Mouse (Mus musculus): ENCODE results near the gene Lce1f. TPM values are rescaled to one million over a fixed set of nuclear protein-coding genes. Genes with fewer than 3 reads are reported as not detected.
"Not testable (repeated sequence)": the region's sequence is repeated elsewhere in the genome, so short reads cannot be mapped to it uniquely, and the experiment has no call there.

Lce1f gene
- total RNA-seq (2021), result not detected
- long read RNA-seq, experiment 1, result 0 reads
- long read RNA-seq, experiment 2, result 0 reads

DNA sequence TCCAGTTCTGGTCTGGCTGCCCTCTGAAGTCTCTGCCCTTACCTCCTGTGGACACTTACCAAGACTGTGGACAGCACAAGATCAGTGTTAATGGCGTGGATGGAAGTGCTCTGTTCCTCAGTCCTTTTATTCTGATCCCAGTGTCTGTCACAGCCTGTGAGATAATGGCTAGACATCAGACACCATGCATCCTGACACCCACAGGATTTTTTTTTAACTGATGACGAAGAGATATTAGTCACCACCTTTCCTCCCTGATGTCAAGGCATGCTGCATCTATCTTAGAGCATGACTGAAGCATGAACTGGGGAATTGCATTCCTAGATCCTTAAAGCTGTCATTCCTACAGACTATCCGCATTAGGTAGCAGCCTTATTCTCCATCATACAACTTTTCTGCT lies at the start of gene Lce1f:
Gene Lce1f (minus strand): TSS at position 101 of the 400 bp plus-strand sequence.
- DNase-seq, result no peak

DNA sequence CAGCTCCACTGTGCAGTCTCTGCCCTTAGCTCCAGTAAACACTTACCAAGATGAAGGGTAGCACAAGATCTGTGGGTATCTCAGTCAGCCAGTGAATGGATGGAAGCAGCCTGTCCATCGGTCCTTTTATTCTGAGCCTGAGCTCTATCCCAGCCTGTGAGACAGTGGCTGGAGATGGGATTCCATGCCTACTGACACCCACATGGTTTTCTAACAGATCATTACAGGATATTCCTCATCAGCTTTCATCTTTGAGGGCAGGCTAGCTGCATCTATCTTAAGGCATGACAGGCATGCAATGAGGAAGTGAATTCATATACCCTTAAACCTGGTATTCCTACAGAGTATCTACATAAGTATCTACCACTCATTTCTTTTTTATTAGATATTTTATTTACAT lies 44.8 kb upstream of the Lce1f start, which contains the start of gene Lce1h:
Gene Lce1h (minus strand): TSS at position 101 of the 400 bp plus-strand sequence.
- DNase-seq, result no peak

- DNase-seq, result no peak
These were observed 33.0 kb upstream of the Lce1f start for GRCm38 (mm10) chr3:92753197-92753596.

- no peak for DNase-seq
These were observed 32.1 kb upstream of the Lce1f start, which contains the start of gene Lce1g for GRCm38 (mm10) chr3:92752238-92752637. Gene Lce1g, minus strand, starts transcription at chr3:92752338.

GRCm38 (mm10) chr3:92738996-92739395 lies 18.8 kb upstream of the Lce1f start, which contains the start of gene Gm38119:
Gene Gm38119, minus strand, starts transcription at chr3:92739096.
- DNase-seq, result no peak

DNA sequence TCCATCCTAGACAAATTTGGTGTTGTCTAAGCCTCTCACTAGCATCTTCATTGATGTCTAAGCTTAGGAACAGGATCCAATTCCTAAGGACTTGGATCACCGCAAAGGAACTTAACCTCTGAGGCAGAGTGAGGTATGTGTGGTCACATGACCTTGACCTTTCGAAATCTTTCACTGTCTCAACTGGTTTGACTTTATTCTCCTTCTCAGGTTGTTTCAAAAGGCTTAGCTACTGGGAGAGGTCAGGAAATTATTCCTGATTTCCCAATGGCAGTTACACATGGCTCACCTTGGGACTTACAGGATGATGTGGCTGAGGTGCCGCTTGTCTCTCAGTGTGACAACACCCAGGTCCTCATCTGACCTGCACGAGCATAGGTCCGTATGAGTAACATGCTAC lies 2.5 kb upstream of the Lce1f start:
- no peak for DNase-seq

DNA sequence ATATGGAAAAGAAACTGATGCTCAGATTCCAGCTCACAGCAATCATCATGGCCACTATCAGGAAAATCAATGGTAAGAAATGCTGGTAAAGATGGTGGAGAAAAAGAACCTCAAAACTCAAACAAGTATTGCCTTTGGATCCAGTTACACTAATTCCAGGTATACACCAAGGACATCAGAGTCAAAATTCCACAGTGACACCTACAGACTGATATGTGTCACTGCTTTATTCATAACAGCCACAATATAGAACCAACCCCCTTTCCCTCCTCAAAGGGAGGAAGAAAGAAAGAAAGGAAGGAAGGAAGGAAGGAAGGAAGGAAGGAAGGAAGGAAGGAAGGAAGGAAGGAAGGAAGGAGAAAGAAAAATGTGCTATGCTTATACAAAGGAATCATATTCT lies 5.0 kb downstream of the Lce1f start:
- no peak for DNase-seq

DNA sequence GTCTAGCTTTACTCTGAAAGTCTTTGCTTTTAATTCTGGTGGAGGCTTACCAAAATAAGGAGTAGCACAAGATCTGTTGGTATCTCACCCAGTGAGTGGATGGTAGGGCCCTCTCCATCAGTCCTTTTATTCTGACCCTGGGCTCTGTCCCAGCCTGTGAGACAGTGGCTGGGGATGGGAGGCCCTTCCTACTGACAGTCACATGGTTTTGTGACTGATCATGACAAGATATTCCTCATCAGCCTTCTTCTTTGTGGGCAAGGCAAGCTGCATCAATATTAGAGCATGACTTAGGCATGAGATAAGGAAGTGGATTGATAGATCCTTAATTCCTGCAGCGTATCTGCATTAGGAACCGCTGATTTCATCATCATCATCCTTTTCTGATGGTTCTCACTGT lies 11.2 kb downstream of the Lce1f start, which contains the start of gene Lce1e:
Gene Lce1e (minus strand): TSS at position 101 of the 400 bp plus-strand sequence.
- no peak for DNase-seq

- no peak for DNase-seq
These were observed 25.5 kb downstream of the Lce1f start for GRCm38 (mm10) chr3:92694613-92695012.

- no peak for DNase-seq
These were observed 28.5 kb downstream of the Lce1f start for GRCm38 (mm10) chr3:92691688-92692087.

GRCm38 (mm10) chr3:92689154-92689553 lies 31.0 kb downstream of the Lce1f start:
- not testable (repeated sequence) for DNase-seq

DNA sequence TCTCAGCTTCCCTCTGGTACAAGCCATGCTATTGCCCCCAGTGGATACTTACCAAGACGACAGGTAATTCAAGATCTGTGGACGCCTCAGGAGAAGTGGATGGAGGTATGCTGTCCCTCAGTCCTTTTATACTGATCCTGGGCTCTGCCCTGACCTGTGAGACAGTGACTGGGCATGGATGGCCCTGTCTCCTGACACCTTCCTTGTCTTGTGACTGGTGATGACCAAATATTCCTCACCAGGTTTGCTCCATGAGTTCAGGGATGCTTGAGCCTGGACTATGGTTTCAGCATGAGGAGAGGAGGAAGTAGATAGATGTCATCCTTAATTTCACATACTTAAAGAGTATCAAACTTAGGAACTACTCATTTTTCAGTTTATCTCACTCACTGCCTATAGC lies 33.0 kb downstream of the Lce1f start, which contains the start of gene Lce1d:
Gene Lce1d (minus strand): TSS at position 101 of the 400 bp plus-strand sequence.
- no peak for DNase-seq

DNA sequence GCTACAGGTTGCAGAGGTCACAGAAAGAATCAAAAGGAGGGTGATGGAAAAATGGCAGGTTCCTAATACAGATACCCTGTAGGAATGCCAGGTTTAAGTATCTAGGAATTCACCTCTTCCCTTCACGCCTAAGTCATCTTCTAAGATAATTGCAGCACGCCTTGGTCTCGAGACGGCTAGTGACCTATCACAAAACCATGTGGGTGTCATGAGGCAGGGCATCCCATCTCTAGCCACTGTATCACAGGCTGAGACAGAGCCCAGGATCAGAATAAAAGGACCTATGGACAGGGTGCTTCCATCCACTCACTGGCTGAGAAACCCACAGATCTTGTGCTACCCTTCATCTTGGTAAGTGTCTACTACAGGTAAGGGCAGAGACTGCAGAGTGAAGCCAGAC lies 41.2 kb downstream of the Lce1f start, which contains the start of gene Lce1c:
Gene Lce1c (plus strand): TSS at position 301 of the 400 bp plus-strand sequence.
- DNase-seq, result no peak

- no peak for DNase-seq
These were observed 49.9 kb downstream of the Lce1f start, which contains the start of gene Lce1a2 for GRCm38 (mm10) chr3:92670215-92670614. Gene Lce1a2, minus strand, starts transcription at chr3:92670315.

Other genes starting within 250 kb of the Lce1f start
- gene Sprr1a, start 234.5 kb downstream of the Lce1f start, total RNA-seq (2021), result not detected
- gene Sprr4, start 219.9 kb downstream of the Lce1f start, total RNA-seq (2021), result not detected
- gene 2310046K23Rik, start 185.8 kb downstream of the Lce1f start, total RNA-seq (2021), result not detected
- gene Ivl, start 146.6 kb downstream of the Lce1f start, total RNA-seq (2021), result not detected
- not detected for gene Smcp, start 131.4 kb downstream of the Lce1f start, total RNA-seq (2021)
- not detected for gene 2210017I01Rik, start 112.9 kb downstream of the Lce1f start, total RNA-seq (2021)
- not detected for gene Lce6a, start 98.7 kb downstream of the Lce1f start, total RNA-seq (2021)
- not detected for gene Lce1a1, start 72.0 kb downstream of the Lce1f start, total RNA-seq (2021)
- not detected for gene Lce1b, start 63.4 kb downstream of the Lce1f start, total RNA-seq (2021)
- gene Lce1a2, start 50.0 kb downstream of the Lce1f start, total RNA-seq (2021), result not detected
- not detected for gene Lce1c, start 41.1 kb downstream of the Lce1f start, total RNA-seq (2021)
- not detected for gene Lce1d, start 33.1 kb downstream of the Lce1f start, total RNA-seq (2021)
- not detected for gene Lce1e, start 11.3 kb downstream of the Lce1f start, total RNA-seq (2021)
- not detected for gene Gm38119, start 18.7 kb upstream of the Lce1f start, total RNA-seq (2021)
- gene Lce1g, start 32.0 kb upstream of the Lce1f start, total RNA-seq (2021), result not detected
- gene Lce1h, start 44.7 kb upstream of the Lce1f start, total RNA-seq (2021), result not detected
- gene Lce1i, start 58.5 kb upstream of the Lce1f start, total RNA-seq (2021), result not detected
- not detected for gene Lce1j, start 70.2 kb upstream of the Lce1f start, total RNA-seq (2021)
- gene Lce1k, start 87.5 kb upstream of the Lce1f start, total RNA-seq (2021), result not detected
- gene Kprp, start 106.9 kb upstream of the Lce1f start, total RNA-seq (2021), result not detected
- not detected for gene Lce1l, start 130.9 kb upstream of the Lce1f start, total RNA-seq (2021)
- not detected for gene 2310050C09Rik, start 149.9 kb upstream of the Lce1f start, total RNA-seq (2021)
- gene Lce3a, start 205.9 kb upstream of the Lce1f start, total RNA-seq (2021), result not detected
- not detected for gene Lce3b, start 212.6 kb upstream of the Lce1f start, total RNA-seq (2021)
- not detected for gene Lce3c, start 224.1 kb upstream of the Lce1f start, total RNA-seq (2021)
- not detected for gene Lce3d, start 237.0 kb upstream of the Lce1f start, total RNA-seq (2021)
- not detected for gene Lce3e, start 246.7 kb upstream of the Lce1f start, total RNA-seq (2021)